Mouse (Mus musculus) brain, embryonic 14.5 days (tissue): ENCODE measurements around the gene Catsperd. TPM values are rescaled to one million over a fixed set of nuclear protein-coding genes. Genes with fewer than 3 reads are reported as not detected.

ENCODE experiments used
- DNase-seq: peaks from one replicate; pipeline ENCODE4 v3.0.0-alpha.2; 2011; ENCODE audit warnings: low read depth
- CTCF ChIP-seq: fragments of 200-500 bp; IDR thresholded peaks from 2 replicates; pipeline ENCODE4 v1.5.1; 2012; ENCODE audit warnings: inconsistent platforms, mild to moderate bottlenecking, moderate library complexity, borderline replicate concordance; ENCODE audit not compliant: insufficient read depth, insufficient read length; ENCODE audit errors: extremely low read depth
- POLR2A ChIP-seq: fragments of 200-500 bp; IDR thresholded peaks from 2 replicates; pipeline ENCODE4 v1.6.1; 2012; ENCODE audit warnings: mild to moderate bottlenecking, inconsistent platforms, borderline replicate concordance; ENCODE audit not compliant: poor library complexity, insufficient read depth, insufficient read length, severe bottlenecking; ENCODE audit errors: extremely low read depth
- polyA plus RNA-seq: library from polyadenylated mRNA; depleted of rRNA; stranded (reverse); fragments of >200 nt; gene quantifications from 2 replicates; pipeline ENCODE4 v1.2.3, GENCODE M21; 2012; rRNA removed

Gene Catsperd
- 4.0 TPM in 2 replicates for polyA plus RNA-seq

GRCm38 (mm10) chr17:56627530-56628277 lies at the start of gene Catsperd:
Gene Catsperd, plus strand, starts transcription at chr17:56628143.
- DNase-seq, result peak; percentile 76
- TF ChIP-seq CTCF, result no peak
- TF ChIP-seq POLR2A, result no peak

- DNase-seq, result no peak
- no peak for TF ChIP-seq POLR2A
- TF ChIP-seq CTCF, result no peak
Observed at GRCm38 (mm10) chr17:56583071-56583470, 44.9 kb upstream of the Catsperd start.

GRCm38 (mm10) chr17:56583611-56584256 lies 44.2 kb upstream of the Catsperd start:
- no peak for DNase-seq

GRCm38 (mm10) chr17:56584257-56585130 lies 43.4 kb upstream of the Catsperd start, which contains the start of the genes Safb2 and Safb:
Gene Safb2, minus strand, starts transcription at chr17:56584585.
Gene Safb, plus strand, starts transcription at chr17:56584825.
- peak; percentile 100 for DNase-seq
- TF ChIP-seq POLR2A, result peak; percentile 86
- peak; percentile 11; the same call in 1 of the 2 replicates for TF ChIP-seq CTCF

More at GRCm38 (mm10) chr17:56583611-56584256, 44.2 kb upstream of the Catsperd start:
- TF ChIP-seq CTCF (no peak), POLR2A (no peak)

- peak; percentile 61 for DNase-seq
- TF ChIP-seq POLR2A, result no peak
- TF ChIP-seq CTCF, result no peak
Observed at GRCm38 (mm10) chr17:56585171-56585821, 42.6 kb upstream of the Catsperd start.

- no peak for TF ChIP-seq POLR2A
- TF ChIP-seq CTCF, result no peak
- no peak for DNase-seq
Observed at GRCm38 (mm10) chr17:56587773-56588172, 40.2 kb upstream of the Catsperd start.

GRCm38 (mm10) chr17:56588921-56589320 lies 39.0 kb upstream of the Catsperd start:
- no peak for DNase-seq
- TF ChIP-seq CTCF (no peak), POLR2A (no peak)

GRCm38 (mm10) chr17:56592553-56592952 lies 35.4 kb upstream of the Catsperd start:
- no peak for TF ChIP-seq CTCF
- no peak for TF ChIP-seq POLR2A
- no peak for DNase-seq

GRCm38 (mm10) chr17:56593527-56594271 lies 34.2 kb upstream of the Catsperd start:
- TF ChIP-seq POLR2A (no peak), CTCF (no peak)
- DNase-seq, result no peak
